Mouse (Mus musculus) layer of hippocampus, adult 9-10 months (tissue): ENCODE data around the gene Fam213a.
"Not testable (repeated sequence)": the region's sequence is repeated elsewhere in the genome, so short reads cannot be mapped to it uniquely, and the experiment has no call there.

ENCODE experiments used
- DNase-seq: peaks from one replicate; pipeline ENCODE4 v3.0.0; 2022; ENCODE audit warnings: low spot score

Fam213a gene

GRCm38 (mm10) chr14:41013630-41014613 lies at the start of gene Fam213a:
Gene Fam213a, minus strand, starts transcription at chr14:41013788.
- DNase-seq, result peak; percentile 77

GRCm38 (mm10) chr14:41053190-41053589 lies 39.6 kb upstream of the Fam213a start:
- not testable (repeated sequence) for DNase-seq

GRCm38 (mm10) chr14:41052481-41052880 lies 38.9 kb upstream of the Fam213a start:
- DNase-seq, result no peak

GRCm38 (mm10) chr14:41050471-41050870 lies 36.9 kb upstream of the Fam213a start:
- DNase-seq, result no peak

- DNase-seq, result no peak
These were observed 33.8 kb upstream of the Fam213a start for GRCm38 (mm10) chr14:41047402-41047801.

GRCm38 (mm10) chr14:41035146-41035798 lies 21.7 kb upstream of the Fam213a start:
- DNase-seq, result no peak

GRCm38 (mm10) chr14:41033135-41034110 lies 19.8 kb upstream of the Fam213a start:
- peak; percentile 83 for DNase-seq

GRCm38 (mm10) chr14:41030989-41031513 lies 17.5 kb upstream of the Fam213a start:
- DNase-seq, result no peak

- DNase-seq, result no peak
These were observed 15.7 kb upstream of the Fam213a start for GRCm38 (mm10) chr14:41029303-41029702.

- no peak for DNase-seq
These were observed 12.2 kb upstream of the Fam213a start for GRCm38 (mm10) chr14:41025594-41026284.

- DNase-seq, result no peak
These were observed 11.5 kb upstream of the Fam213a start for GRCm38 (mm10) chr14:41025087-41025486.

- DNase-seq, result no peak
These were observed 7.7 kb upstream of the Fam213a start for GRCm38 (mm10) chr14:41021246-41021645.

- DNase-seq, result no peak
These were observed 3.9 kb upstream of the Fam213a start for GRCm38 (mm10) chr14:41017460-41017859.

- no peak for DNase-seq
These were observed 1.2 kb upstream of the Fam213a start for GRCm38 (mm10) chr14:41014701-41015240.

- DNase-seq, result no peak
These were observed 445 bp downstream of the Fam213a start for GRCm38 (mm10) chr14:41013143-41013542.

- DNase-seq, result no peak
These were observed 1.7 kb downstream of the Fam213a start for GRCm38 (mm10) chr14:41011916-41012315.

- no peak for DNase-seq
These were observed 5.5 kb downstream of the Fam213a start for GRCm38 (mm10) chr14:41008138-41008537.

- DNase-seq, result no peak
These were observed 5.9 kb downstream of the Fam213a start for GRCm38 (mm10) chr14:41007641-41008040.

GRCm38 (mm10) chr14:41006899-41007298 lies 6.7 kb downstream of the Fam213a start:
- DNase-seq, result no peak

GRCm38 (mm10) chr14:41006263-41006662 lies 7.3 kb downstream of the Fam213a start:
- no peak for DNase-seq

GRCm38 (mm10) chr14:41005716-41006115 lies 7.9 kb downstream of the Fam213a start:
- no peak for DNase-seq
